Mouse (Mus musculus): ENCODE measurements around the gene Pdcd10.

Gene Pdcd10

DNA sequence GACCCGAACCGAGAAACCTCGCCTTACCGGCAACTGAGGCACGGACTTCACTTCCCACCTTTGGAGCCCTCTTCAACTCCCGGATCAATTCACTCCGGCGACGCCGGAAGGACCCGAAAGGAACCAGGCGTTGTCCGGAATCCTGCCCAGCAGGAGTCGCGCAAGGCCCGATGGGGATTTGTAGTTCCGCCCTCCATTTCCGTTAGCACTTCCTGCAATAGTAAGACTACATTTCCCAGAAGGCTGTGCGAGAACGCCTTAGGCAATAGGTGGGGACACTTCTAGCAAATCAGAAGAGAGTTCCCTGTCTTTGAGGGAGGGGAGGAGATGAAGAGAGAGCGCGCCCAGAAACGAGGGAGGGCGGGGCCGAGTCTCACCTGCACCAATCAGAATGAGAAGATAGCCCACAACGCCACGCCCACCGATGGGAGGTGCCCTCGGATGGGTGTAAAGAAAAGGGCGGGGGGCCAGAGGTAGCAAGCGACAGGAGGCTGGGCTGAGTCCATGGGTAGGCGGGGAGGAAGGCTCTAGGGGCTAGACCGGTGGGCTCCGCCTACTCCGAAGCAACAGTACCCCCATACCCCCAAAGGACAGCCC lies at the start of gene Pdcd10:
Gene Pdcd10, minus strand, starts transcription at position 162 of the 597 bp plus-strand sequence.
- POLR2A ChIA-PET = interaction anchor here in 3 of 4 experiments (0.6 to 5.2 kb wide), 34 partner anchors 8 to 304 kb away, joined by 3 to 63 read pairs (median 5); no protein-coding TSS in a partner anchor
- CTCF ChIA-PET = interaction anchor here in 1 of 4 experiments (0.8 to 1.1 kb wide), 3 partner anchors 22 to 392 kb away, joined by 3 to 4 read pairs (median 3); partner anchors contain the start of gene Zbbx

DNA sequence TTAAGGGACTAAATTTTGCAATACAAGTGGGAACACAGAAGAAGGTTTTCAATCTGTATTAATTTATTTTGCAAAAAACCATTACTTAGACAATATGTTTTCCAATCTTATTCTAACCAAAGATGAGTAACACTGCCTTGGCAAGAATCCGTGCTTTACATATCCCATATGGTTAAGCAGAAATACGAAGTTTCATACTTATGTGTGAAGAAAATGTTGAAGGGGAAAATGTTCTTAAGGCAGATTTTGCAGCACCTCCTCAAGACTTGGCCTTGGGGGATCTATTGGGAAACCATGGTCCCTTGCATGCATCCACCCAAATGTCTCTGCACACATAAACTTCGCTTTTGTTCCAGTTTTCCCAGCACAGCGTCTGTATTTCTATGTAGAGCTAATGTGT lies 28.2 kb upstream of the Pdcd10 start:
- ChIA-PET CTCF (no interaction called here), POLR2A (interaction anchor here in 2 of 4 experiments (1.1 to 1.3 kb wide), 2 partner anchors 27 to 28 kb away, joined by 4 read pairs; partner anchors contain the start of gene Serpini1 (in 2 of the 2))

DNA sequence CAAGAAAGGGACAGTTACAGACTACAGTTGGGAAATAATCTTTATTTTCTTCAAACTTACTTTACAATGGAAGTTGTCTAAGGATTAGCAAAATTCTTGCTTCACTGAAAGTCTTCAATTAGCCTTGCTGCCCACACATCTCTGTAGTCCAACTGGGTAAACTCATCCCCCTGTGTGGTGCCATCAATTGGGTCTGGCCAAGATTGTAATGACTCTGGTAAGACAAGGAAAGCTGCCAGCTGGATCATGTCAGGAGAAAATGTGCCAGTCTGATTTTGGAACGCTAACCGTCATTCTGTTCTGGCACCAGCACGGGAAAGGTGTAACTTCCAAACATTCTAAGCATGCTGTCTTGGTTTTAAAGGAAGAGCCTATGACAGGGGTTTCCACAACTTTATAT lies 26.6 kb upstream of the Pdcd10 start:
- CTCF ChIA-PET = no interaction called here
- POLR2A ChIA-PET = interaction anchor here in 2 of 4 experiments (0.7 kb wide), 2 partner anchors 67 to 278 kb away, joined by 3 to 4 read pairs; no protein-coding TSS in a partner anchor

DNA sequence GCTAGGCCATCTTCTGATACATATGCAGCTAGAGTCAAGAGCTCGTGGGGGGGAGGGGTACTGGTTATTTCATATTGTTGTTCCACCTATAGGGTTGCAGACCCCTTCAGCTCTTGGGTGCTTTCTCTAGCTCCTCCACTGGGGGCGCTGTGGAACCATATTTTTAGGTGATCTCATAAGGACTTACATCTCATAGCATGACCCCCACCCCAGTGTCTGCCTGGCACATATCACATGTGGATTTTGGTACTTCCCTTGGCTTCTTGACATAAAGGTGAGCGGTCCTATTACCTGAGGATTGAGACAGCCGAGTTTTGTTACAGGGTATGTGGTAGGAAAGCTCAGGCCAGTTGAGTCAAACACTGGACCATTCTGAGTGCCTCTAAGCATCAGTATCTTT lies 22.7 kb upstream of the Pdcd10 start:
- CTCF ChIA-PET = interaction anchor here (0.5 to 1.4 kb wide), 21 partner anchors 8 to 1895 kb away, joined by 3 to 9 read pairs (median 4); partner anchors contain the start of gene Pdcd10 (in 1 of the 4)

DNA sequence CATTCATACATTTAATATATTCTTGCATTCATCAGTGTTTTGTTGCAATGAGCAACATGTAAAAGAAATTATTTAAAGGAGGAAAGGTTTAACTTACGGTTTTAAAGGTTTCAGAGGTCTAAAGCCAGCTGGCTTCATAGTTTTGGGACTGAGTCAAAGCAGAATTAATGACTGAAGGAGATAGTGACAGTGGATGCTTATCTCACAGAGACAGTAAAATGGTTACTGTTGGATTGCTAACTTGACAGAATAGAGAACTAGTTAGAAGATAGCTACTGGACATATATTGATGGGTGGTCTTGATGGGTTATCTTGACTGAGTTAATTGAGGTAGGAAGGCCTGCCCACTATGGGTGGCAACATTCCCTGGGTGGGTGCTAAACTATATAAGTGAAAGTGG lies 18.9 kb upstream of the Pdcd10 start:
- POLR2A ChIA-PET = no interaction called here
- CTCF ChIA-PET = interaction anchor here in 1 of 4 experiments (0.5 kb wide), 1 partner anchor 67 kb away, joined by 3 read pairs; no protein-coding TSS in a partner anchor

More for the DNA sequence above, 22.7 kb upstream of the Pdcd10 start:
- POLR2A ChIA-PET = interaction anchor here in 3 of 4 experiments (0.5 to 1.3 kb wide), 4 partner anchors 22 to 71 kb away, joined by 3 to 9 read pairs (median 3); partner anchors contain the start of gene Serpini1 (in 2 of the 3)

DNA sequence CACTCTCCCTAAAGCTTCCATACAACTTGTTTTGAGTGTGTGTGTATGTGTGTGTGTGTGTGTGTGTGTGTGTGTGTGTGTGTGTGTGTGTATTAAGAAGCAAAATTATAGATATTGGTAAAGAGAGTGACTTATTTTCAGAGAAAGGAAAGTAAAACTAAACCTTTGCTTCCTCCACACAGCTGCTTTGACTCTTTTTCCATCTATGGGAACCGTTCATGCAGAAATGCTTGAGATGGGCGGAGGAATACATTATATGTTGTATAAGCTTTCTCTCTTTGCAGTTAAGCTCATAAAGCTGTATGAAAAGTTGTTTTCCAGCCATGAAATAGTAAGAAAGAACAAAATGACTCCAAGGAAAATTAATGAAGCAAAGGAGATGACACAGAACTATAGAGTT lies 17.4 kb upstream of the Pdcd10 start:
- CTCF ChIA-PET = no interaction called here

DNA sequence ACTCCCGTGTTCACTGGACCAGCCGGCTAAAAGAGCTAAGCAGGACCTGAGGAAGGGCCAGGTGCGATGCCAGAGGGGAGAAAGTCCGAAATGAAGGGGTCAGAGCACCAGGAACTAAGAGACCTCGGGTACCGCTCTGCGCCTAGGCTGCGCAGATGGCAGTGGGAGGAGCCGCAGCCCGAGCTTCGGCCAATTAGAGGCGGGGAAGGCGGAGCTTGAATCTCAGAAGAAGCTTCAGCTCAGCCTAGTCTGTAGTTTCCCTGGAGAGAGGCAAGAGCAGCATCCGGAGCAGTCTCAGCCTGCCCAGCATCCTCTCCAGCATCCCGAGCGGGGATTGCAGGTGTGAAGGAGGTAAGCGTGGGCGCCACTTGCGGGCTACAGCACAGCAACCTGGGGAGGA lies 636 bp upstream of the Pdcd10 start, which contains the start of gene Serpini1:
Gene Serpini1, plus strand, starts transcription at position 256 of the 400 bp plus-strand sequence.
- ChIA-PET CTCF (interaction anchor here in 1 of 4 experiments (0.9 kb wide), 1 partner anchor 164 kb away, joined by 3 read pairs; no protein-coding TSS in a partner anchor), POLR2A (interaction anchor here in 3 of 4 experiments (0.6 to 5.2 kb wide), 37 partner anchors 8 to 304 kb away, joined by 3 to 63 read pairs (median 4); no protein-coding TSS in a partner anchor)

More for the DNA sequence above, 17.4 kb upstream of the Pdcd10 start:
- POLR2A ChIA-PET = interaction anchor here in 2 of 4 experiments (1.6 to 1.8 kb wide), 2 partner anchors 17 kb away, joined by 3 to 4 read pairs; partner anchors contain the start of gene Serpini1 (in 2 of the 2)

DNA sequence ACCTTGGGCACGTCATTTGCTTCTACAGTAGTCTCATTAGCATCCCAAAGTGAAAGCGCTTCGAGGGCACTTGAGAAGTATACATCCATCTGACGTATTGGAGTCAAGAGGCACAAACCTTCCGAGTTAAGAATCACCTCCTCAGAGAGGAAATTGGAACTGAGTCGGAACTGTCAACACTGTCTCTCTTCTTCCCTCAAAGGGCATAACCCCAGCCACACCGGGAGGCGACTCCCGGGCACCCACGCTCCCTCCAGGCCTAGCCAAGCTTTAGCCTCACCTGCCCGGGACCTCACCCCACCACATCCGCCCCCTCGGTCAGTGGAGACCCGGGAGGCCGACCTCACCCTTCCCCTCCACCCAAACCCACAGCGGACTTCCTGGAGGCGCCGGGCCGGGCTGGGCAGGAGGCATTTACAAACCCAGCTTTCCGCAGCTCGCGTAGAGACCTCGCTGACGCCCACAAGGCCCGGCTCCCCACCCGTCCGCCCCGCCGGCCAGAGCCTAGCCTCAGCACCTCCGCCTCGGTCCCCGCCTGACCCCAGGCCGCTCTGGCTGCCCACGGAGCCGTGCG lies 448 bp downstream of the Pdcd10 start:
- CTCF ChIA-PET = interaction anchor here in 1 of 4 experiments (0.8 to 1.1 kb wide), 2 partner anchors 23 to 392 kb away, joined by 3 to 4 read pairs; partner anchors contain the start of gene Zbbx
- POLR2A ChIA-PET = interaction anchor here in 3 of 4 experiments (0.6 to 5.2 kb wide), 15 partner anchors 10 to 165 kb away, joined by 3 to 63 read pairs (median 8); no protein-coding TSS in a partner anchor

DNA sequence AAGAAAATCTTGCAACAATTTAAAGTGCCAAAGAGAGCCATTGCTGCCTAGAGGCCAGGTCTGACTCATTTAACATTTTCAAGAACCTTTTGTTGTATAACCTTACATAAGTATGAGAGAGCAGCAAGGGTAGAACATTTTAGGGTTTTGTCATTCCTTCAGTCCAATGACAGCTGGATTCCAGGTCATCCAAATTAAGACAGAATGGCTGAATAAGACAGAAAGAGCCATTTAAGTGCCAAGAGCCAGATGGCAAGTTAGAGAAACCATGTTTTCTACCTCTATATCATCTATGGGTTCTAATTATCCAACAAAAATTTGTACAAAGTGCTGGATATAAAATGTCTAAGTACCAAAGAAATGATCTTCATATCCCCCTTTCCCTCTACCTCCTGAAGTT lies 5.4 kb downstream of the Pdcd10 start:
- POLR2A ChIA-PET = interaction anchor here in 1 of 4 experiments (1.6 kb wide), 1 partner anchor 8 kb away, joined by 4 read pairs; no protein-coding TSS in a partner anchor
- CTCF ChIA-PET = no interaction called here

DNA sequence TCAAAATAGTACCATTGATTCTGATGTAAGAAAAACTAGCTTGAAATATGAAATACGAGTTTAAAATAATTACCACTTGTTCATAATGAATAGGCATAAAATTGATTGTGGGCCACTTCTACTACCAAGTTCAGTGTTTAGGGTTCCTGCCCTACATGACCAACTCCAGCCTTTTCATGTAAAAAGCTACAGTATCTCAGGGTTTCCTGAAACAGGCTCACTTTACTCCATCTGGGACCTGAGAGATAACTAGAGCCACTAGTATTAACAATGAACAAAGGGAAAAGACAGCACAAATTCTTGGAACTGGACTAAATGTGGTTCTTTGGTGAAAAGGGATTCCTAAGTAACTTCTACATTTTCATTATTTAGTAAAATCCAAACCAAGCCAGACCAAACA lies 12.4 kb downstream of the Pdcd10 start:
- ChIA-PET POLR2A (interaction anchor here in 3 of 4 experiments (0.6 to 6.6 kb wide), 9 partner anchors 8 to 487 kb away, joined by 3 to 39 read pairs (median 4); partner anchors contain the start of genes Pdcd10 (in 2 of the 3) and Serpini1 (in 2 of the 3)), CTCF (no interaction called here)

DNA sequence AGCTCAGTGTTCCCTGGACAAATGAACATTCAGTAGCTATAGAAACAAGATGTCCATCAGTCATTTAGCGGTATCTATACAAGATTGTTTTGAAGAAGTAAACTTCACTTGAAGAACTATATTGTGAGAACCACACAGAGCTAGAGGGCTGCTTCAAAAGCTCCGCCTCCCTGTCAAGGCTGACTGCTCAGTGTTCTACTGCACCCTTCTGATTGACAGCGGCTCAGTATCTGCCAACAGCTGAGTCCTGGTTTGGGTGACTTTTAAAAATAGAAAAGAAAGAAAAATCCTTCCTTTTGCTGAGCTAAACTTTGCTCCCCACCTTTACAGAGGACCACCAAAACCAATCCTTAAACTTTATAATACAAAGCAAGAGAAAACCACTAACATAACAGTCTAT lies 13.8 kb downstream of the Pdcd10 start:
- CTCF ChIA-PET = interaction anchor here in 2 of 4 experiments (0.6 to 1.4 kb wide), 4 partner anchors 25 to 874 kb away, joined by 3 to 4 read pairs (median 3); no protein-coding TSS in a partner anchor
- POLR2A ChIA-PET = interaction anchor here in 2 of 4 experiments (0.8 to 6.6 kb wide), 7 partner anchors 9 to 109 kb away, joined by 3 to 39 read pairs (median 5); partner anchors contain the start of genes Pdcd10 (in 2 of the 2) and Serpini1 (in 2 of the 2)

DNA sequence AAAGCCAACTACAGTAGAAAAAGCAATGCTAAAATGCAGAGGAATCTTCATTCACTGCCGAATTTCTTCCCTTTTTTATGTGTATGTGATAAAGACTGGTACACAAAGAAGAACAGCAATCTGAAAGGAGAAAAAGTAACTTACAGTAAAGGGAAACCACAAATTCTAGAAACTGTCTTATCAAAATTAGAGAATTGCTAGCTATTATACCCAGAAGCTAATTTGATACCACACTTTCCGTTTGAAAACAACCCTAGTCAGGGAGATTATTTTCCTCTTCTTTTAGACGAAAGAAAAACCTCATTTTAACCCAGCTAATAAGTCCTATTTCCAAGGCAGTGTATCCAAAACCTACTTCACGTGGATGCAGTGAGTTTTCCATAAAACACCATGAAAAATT lies 15.4 kb downstream of the Pdcd10 start:
- POLR2A ChIA-PET = interaction anchor here in 2 of 4 experiments (1.2 to 6.6 kb wide), 2 partner anchors 15 to 19 kb away, joined by 4 to 35 read pairs; partner anchors contain the start of genes Pdcd10 (in 1 of the 2) and Serpini1 (in 1 of the 2)
- CTCF ChIA-PET = no interaction called here

DNA sequence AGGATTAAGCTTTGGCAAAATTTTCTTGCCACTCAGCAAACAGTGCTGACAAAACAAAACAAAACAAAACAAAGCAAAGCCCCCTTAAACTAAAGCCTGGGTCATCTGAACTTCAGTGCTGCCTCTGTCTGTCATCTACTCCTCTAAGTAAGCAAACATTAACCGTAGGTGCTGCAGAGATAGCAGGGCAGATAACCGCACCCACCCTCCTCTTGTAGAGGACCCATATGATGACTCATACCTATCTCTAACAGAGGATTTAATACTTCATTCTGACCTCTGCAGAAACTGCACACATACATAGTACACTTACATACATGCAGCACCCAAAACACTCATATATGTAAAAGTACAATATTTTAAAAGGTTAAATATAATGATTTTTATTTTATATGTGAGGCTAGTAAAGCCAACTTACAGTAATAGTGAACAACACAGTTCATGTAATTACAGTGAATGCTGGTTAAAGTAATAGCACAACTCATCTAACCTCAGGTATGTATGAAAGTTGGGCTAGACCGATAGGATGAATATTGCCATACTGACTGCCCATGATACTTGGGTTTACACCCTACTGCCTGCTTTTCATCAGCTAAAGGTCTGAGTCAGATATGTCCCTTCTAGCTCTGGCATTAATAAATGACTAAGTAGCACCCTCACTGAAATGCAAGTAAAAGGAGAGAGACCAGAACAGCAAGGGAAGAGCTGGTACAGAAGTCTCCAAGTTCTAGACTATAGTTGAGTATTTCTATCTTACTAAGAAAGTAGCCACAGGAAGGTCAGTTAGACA lies 22.4 kb downstream of the Pdcd10 start:
- CTCF ChIA-PET = no interaction called here
- POLR2A ChIA-PET = interaction anchor here in 2 of 4 experiments (1.1 to 1.2 kb wide), 3 partner anchors 23 to 118 kb away, joined by 3 read pairs; partner anchors contain the start of gene Serpini1 (in 1 of the 2)

DNA sequence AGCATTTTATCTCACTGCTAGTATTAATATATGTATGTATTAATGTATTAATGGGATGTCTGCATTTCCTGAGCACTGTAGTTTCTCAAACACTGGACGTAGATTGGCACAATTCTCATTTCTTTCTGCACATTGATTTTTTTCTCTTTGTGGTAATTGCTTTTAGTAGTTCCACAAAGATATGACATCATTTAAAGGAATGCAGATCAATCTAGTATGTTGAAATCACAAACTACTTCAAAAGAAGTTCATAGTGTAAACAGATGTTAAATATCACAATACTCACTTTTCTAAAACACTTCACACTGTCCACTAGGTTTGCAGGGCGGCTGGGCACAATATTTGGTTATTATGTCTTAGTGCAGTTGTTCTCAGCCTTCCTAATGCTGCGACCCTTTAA lies 25.6 kb downstream of the Pdcd10 start:
- CTCF ChIA-PET = no interaction called here
- POLR2A ChIA-PET = interaction anchor here in 2 of 4 experiments (0.6 kb wide), 2 partner anchors 16 to 18 kb away, joined by 4 read pairs; no protein-coding TSS in a partner anchor

DNA sequence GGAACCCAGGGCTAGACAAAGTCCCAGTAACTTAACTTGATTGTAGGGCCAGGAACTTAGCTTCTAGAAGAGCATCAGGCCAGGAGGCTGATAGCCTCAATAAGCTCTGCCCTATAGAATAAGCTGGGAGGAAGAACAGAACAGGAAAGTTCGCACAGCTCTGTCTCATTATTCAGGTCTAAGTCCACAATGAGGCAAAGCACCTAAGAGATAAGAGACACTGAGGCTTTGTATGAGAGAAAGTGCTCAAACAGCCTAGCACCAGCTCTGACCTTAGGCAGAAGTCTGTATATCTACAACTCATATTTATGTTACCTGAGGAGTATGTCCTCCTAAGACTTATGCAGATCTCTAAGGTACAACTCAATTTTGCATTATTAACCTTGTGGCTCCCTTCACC lies 34.1 kb downstream of the Pdcd10 start:
- POLR2A ChIA-PET = interaction anchor here in 1 of 4 experiments (1.1 to 1.4 kb wide), 3 partner anchors 19 to 128 kb away, joined by 3 to 4 read pairs (median 4); no protein-coding TSS in a partner anchor
- CTCF ChIA-PET = interaction anchor here in 1 of 4 experiments (0.6 kb wide), 1 partner anchor 199 kb away, joined by 3 read pairs; no protein-coding TSS in a partner anchor

DNA sequence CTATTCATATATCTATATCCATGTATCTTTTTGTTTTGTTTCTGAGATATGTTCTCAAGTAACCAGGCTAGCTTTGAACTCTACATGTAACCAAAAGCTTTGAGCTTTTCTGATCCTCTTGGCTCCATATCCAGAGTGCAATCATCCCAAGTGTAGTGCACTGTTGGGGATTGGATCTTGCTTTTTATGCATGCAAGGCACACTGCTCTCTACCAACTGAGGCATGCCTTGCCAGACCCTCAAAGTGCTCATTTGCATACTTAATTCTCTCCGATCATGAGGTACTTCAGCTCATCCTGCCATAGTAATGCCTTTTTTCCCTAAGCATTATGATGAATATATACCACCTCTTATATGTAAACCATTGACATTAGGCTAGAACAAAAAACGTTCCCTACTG lies 35.3 kb downstream of the Pdcd10 start:
- ChIA-PET CTCF (no interaction called here), POLR2A (interaction anchor here in 1 of 4 experiments (0.8 to 1.4 kb wide), 4 partner anchors 20 to 133 kb away, joined by 3 to 4 read pairs (median 4); no protein-coding TSS in a partner anchor)

DNA sequence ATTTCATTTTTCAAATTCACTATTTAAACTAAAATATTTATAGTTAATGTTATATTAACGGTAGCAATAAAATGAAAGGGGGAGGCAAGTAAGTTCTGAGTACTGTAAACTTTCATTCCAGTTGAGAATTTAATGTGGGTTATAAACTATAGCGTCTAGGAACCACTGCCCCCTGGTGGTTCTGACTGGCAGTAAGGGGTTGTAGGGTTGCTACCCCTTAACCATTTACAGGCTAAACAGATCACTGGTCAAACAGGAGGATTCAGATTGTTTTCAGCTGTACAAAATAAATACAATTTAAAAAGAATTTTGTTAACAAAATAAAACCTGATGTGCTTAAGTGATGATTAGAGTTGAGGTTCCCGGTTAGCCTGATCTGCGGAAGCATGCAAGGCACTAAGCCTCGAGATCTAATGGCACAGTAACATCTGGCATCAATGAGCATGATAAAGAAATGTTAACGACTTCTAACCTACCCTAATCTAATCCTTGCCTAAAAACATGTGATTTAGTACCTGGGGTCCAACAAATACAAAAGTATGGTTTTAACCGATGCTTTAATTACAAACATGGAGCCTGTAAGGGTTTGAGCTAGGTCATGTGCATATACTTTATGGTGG lies 38.9 kb downstream of the Pdcd10 start:
- POLR2A ChIA-PET = interaction anchor here in 2 of 4 experiments (0.9 to 1.0 kb wide), 3 partner anchors 9 to 20 kb away, joined by 3 read pairs; no protein-coding TSS in a partner anchor
- CTCF ChIA-PET = interaction anchor here in 2 of 4 experiments (0.6 to 1.1 kb wide), 2 partner anchors 25 to 1066 kb away, joined by 4 read pairs; no protein-coding TSS in a partner anchor

Data from embryonic stem cell, embryonic (primary cell).